Mouse (Mus musculus): ENCODE results near the gene Tmem14c.
A peak's percentile ranks its signal among the peaks of the same experiment; 100 is the strongest.
"Not testable (repeated sequence)": the region's sequence is repeated elsewhere in the genome, so short reads cannot be mapped to it uniquely, and the experiment has no call there.

Gene Tmem14c

DNA sequence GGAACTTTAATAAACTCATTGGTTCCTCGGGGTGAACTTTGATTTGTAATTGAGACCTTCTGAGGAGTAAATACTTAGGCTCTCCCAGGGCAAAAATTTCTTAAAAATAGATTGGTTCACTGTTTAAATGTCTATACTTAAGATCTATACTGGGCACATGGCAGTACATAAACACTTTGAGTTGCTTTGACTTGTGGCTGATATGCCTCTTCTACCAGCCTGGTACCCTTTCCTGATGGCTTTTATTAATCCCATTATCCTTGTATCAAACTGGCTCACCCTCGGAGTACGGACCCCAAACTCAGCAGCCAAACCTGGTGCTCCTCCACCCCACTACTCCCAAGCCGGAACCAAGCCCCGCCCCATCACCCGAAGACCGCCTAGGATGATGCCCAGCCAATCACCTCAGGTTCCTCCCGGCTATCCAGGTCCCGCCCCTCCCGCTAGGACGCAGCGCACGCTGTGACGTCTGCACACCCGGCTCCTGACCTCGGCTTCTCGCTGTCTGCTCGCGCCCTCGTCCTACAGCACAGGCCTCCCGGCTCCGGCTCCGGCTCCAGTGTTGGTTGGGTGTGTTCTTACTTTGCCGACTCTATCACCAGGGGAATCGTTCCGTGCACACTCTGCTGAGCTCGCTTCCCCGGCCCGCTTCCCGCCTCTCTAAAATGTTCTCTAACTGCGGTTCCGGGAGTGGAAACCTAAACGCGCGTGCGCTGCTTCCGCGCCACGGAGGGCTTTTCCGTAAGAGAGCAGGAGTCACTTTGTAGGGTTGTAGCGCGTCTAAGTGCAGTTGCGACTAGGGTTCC, at the start of gene Tmem14c:
Tmem14c (plus strand) TSS at position 464 of the 806 bp plus-strand sequence.
- peak; percentile 96 for DNase-seq

DNA sequence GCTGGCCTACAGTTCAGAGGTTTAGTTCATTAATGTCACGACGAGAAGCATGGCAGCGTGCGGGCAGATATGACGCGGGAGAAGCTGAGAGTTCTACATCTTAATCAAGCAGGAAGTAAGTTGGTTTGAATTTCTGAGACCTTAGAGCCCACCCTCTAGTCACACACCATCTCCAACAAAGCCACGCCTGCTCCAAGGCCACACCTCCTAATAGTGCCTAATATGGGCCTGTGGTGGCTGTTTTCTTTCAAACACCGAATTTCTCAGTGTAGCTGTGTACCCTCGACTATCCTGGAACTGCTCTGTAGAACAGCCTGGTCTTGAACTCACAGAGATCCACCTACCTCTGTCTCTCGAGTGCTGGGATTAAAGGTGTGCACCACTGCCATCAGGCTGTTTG, 48.5 kb upstream of the Tmem14c start:
- DNase-seq: no peak

DNA sequence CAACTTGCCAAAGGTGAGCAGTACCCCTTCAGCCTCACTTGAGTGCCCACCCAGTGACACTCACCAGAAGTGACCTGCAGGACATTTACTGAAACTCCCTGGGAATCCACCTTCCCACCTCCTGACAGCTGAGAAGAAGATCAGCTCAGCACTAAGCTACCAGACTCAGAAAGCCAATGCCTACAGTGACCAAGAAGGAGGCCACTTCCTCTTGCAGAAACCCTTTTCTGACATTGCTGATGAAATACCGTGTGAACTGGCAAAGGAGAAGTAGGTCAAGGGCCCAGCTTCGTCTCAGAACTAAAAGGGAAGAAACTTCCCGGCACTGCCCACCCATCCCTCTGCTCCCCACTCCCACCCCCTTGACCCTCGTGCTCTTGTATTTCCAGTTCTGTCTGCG, 47.5 kb upstream of the Tmem14c start:
- DNase-seq: no peak

DNA sequence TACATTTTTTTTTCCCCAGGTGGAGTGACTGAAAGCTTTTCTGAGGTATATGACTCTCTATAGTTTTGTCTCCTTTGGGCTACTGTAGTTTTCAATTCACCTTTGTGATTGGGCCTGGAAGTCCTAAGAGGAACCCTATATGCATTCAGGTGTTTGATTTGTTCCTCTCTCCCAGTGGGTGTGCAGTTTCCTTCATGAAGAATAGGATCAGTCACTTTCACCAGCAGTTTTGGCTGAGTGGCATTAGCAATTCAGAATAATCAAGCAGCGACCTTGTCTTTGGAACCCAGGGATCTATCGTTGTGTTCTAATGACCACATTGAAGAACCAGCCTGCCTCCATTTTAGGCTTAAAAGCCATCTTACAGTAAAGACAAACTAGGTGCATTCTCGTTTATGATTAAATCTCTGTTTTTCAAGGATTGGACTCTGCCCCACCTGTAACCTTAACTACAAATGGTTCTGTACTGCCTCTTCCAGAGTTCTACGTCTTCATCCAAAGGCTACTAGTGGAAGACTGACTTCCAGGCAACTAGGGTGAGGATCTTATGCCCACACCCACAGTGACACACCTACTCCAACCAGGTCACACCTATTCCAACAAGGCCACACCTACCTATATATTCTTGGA, 46.2 kb upstream of the Tmem14c start:
- peak; percentile 60 for DNase-seq

DNA sequence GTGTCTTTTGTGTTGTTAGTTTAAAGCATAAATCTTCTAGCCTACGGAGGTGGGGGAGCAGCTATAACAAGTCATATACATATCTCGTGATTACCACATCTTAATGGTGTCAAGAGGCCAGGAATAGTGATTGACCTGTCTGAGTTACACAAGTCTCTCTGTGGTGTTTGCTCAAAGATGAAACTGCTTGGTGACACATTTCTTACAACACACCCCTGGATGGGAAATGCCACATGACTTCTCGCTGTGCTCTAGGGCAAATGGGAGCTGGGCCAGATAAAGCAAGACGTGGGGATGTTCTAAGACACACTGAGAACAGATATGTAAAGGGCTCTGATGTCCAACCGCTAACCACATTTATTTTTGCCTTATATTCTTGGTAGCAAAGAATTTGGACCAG, 44.8 kb upstream of the Tmem14c start:
- DNase-seq: no peak

DNA sequence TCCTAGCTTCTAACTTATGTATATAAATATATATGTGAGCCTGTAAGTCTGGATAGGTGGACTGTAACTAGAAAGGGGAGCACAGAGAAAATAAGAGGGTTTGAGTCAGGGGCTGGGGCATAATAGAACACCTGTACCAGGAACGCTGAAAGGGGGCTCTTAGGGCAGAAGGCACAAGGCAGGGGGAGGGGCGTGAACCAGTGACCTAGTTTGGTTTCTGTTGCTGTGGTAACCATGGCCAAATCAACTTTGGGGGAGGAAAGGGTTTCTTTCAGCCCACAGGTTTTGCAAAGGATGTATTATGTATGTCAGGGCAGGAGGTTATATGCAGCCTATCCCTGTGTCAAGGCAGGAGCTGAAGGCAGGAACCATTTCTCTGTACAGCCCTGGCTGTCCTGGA, 44.3 kb upstream of the Tmem14c start:
- no peak for DNase-seq

DNA sequence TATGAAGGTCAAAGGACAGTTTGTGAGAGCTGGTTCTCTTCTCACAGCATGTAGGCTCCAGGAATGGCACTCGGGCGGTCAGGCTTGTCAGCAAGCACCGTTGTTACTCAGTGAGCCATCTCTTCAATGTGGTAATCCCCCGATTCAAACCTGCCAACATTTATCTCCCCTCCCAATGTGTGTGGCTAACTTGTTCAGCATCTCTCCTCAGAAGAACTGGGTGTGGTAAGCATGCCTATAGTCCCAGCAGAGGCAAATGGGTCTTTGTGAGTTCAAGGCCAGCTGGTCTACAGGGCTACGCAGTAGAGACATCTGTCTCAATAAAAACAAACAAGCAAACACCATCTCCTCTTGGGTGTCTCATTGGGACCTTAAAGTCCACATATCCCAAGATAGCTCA, 43.1 kb upstream of the Tmem14c start:
- no peak for DNase-seq

DNA sequence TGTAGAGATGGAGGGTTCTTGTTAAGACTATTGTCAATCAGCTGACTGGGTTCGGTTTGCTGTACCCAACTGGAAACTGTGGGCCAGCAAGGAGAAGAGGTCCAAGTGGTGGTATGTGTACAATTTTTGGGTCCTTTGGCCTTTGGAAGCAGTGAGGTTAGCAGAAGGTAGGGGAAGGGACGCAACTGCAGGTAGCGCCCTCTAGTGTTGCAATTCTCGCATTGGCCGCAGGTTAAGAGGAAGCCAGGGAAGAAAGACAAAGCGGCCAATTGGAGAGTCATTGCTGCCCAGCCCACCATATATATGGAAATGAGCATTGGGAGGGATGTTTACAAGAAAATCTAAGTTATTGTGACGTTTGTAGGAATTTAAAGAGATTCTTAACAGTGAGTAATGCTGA, 38.5 kb upstream of the Tmem14c start:
- DNase-seq: peak; percentile 76

DNA sequence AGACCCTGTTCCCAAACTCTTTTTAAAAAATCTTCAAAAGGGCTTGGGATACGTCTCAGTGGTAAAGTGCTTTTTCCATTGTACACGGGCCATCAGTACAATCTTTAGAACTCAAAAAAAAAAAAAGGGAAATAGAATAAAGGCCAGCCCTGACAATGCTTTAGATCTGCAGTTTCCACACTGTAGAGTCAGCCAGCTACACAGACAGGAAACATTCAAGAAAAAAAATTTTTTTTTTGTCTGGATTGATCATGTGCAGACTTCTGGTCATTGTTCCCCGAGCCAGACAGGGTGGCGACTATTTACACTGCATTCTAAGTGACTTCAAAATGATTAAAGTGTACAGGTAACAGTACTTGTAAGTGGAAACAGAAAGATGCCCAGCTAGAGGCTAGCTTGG, 37.4 kb upstream of the Tmem14c start:
- peak; percentile 47 for DNase-seq

DNA sequence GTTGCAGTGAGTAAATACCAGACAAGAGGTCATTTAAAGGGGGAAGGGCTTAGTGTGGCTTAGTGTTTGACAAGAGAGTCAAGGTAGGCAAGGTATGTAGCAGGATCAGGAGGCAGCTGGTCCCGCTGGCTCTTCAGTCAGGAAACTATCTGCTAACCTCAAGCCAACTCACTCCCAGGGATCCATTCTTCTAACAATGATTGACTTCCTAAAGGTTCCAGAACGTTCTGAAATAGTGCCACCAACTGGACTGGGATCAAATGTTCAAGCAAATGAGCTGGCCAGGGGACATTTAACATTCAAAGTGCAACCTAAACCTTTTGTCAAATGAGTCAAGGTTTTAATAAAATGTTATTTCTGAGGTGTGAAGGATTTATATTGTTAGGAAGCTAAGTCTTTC, 36.8 kb upstream of the Tmem14c start:
- peak; percentile 90 for DNase-seq

DNA sequence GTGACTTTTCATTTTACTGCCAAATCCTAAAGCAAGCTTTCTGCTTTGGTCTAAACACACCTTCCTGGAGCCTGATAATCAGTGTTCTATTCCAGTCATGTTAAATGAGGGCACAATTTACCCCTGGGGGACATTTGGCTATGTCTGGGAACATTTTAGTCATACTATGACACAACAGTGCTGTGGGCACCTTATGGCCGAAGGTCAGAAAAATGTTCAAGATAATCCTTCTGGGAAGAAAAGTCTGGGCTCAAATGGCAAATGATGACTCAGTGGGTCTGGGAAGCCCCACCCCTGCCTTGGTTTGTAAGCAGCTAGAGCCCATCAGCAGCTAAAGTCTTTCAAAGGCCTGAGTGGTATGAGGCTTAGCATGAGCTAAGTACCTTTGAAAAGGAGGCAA, 33.3 kb upstream of the Tmem14c start:
- no peak for DNase-seq

DNA sequence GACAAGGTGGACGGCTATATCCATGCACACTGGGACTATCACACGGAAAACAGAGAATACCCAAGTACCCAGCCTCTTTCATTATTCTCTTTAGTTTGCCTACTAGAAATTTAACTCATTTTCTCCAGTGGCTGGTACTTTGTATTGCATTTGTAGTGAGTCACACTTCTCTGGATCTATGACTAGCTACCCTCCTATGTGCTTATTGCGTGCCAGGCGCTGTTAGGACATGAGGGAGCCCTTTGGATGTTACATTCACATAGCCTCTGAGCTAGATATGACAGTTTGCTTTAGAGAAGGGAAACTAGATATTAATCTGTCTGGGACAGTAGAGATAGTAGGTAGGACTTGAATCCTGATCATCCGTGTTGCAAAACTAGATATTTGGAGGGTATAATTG, 30.0 kb upstream of the Tmem14c start:
- DNase-seq: no peak

DNA sequence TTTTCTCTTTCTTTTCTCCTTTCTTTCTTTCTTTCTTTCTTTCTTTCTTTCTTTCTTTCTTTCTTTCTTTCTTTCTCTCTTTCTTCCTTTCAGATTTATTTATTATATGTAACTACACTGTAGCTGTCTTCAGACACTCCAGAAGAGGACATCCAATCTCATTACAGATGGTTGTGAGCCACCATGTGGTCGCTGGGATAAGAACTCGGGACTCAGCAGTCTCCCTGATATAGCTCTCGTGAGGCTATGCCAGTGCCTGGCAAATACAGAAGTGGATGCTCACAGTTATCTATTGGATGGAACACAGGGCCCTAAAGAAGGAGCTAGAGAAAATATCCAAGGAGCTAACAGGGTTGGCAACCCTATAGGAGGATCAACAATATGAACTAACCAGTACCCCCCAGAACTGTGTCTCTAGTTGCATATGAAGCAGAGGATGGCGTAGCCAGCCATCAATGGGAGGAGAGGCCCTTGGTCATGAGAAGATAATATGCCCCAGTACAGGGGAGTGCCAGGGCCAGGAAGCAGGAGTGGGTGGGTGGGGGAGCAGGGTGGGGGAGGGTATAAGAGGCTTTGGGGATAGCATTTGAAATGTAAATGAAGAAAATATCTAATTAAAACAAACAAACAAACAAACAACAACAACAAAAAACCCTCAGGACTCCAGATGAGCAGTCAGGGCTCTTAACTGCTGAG, 28.3 kb upstream of the Tmem14c start:
- not testable (repeated sequence) for DNase-seq

DNA sequence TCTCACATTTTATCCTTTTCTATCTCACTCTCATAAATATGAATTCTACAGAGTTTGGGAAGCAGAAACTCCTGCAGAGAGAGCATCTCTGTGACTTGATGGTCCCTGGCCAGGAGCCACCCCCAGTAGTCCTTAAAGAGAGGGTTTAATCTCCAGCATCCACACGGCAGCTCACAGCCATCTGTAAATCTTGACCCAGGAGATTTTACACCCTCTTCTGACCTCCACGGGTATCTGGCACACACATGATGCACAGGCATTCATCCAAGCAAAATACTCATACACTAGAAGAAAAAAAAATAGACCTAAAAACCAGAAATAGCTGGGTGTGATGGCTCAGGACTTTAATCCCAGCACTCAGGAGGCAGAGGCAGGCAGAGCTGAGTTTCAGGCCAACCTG, 27.7 kb upstream of the Tmem14c start:
- DNase-seq: no peak

DNA sequence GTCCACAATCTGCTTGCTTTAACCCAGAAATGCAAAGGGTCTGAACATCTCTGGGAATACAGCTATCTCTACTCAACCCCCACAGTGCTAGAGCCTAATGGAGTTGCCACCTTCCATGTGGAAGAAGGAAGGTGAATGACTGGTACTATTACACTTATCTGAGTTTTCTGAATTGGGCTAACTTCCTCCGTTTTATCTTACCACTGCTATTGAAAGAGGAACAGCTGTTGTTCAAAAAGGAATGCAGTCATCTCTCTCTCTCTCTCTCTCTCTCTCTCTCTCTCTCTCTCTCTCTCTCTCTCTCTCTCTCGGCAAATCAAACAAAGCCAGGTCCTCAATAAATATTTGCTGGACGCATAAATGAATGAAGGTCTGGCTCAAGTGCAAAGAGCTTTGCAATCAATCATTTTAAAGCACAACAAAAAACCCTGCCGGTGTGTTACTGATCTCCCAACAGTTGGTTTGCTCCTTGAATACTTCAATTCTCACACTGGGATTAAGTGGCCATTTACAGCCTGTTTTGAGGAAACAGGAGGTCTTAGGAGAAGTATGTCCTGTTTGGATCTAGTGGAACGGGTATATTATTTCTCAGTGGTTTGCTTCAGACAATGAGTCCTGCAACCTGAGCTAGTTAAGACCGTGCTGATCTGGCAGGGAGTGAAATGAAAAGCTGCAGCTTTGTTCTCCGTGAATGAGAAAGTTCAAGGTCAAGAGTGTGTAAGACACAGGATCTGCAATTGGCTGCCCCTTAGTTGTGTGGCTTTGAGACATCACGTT, 21.4 kb upstream of the Tmem14c start:
- DNase-seq: no peak

DNA sequence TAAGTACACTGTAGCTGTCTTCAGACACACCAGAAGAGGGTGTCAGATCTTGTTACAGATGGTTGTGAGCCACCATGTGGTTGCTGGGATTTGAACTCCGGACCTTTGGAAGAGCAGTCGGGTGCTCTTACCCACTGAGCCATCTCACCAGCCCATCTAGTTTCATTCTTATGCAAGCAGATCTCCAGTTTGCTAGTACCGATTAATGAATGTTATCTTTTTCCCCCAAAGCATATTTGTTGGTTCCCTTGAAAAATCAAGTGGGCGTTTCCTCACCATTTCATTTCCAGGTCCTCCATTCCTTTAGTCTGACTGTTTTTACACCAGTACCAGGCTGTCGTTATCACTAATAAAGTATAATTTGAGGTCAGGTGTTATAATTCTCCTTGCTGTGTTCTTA, 17.6 kb upstream of the Tmem14c start:
- not testable (repeated sequence) for DNase-seq

DNA sequence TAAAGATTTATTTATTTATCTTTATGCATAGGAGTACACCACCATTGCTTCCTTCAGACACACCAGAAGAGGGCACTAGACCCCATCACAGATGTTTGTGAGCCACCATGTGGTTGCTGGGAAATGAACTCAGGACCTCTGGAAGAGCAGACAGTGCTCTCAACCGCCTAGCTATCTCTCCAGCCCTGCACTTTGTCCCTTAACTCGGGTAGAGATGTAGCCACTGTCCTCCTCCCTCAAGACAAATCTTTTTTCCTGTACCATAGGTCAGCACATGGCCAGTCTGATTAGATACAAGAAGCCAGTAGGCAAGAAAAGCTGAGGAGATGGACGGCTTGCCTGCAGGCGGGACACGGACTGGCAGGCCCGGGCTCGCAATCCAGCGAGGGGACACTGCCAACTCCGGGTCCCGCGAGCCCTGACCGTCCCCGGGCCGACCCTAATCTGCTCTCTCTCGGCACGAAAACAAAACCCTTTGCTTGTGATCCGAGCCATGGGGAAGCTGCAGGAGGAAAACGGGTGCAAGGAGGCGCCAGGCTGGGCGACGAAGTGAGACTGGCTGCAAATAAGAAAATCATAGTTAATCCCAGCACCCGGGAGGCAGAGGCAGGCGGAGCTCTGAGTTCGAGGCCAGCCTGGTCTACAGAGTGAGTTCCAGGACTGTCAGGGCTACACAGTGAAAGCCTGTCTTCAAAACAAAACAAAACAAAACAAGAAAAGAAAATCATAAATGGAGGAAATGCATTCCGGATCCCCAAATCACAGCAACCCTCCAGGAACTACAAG, 15.8 kb upstream of the Tmem14c start:
- peak; percentile 44 for DNase-seq

DNA sequence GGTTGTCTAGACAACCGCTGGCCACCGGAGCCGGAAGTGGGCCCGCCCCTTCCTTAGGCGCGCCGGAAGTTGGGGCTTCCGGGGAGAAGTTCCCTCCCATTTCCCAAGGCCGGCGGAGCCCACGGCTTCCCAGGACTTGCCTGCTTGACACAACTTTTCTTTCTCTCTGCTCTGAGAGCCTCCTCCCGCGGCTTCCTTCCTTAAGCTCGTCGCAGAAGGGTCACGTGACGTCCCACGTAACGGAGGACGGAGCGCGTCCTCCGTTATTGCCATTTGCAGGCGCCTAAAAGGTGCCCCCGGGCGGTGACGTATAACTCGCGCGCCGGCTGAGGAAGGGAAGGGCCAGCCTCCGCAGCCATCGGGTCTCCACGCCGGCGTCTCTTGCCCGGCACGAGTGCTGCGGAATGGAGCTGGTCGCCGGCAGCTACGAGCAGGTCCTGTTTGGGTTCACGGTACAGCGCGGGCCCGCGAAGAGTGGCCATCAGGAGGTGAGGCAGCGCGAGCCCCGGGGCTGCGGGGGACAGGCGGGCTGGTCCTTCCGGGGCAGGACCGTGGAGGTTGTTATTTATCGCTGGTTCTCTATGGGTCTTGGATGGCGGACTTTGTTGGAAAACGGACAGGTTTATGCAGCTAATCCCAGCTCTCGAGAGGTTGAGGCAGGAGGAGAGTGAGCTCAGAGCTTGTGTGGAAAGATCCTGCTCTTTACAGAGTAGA, 15.0 kb upstream of the Tmem14c start, which contains the start of gene Pak1ip1:
Pak1ip1 (plus strand) TSS at position 98 of the 714 bp plus-strand sequence.
- DNase-seq: peak; percentile 92

DNA sequence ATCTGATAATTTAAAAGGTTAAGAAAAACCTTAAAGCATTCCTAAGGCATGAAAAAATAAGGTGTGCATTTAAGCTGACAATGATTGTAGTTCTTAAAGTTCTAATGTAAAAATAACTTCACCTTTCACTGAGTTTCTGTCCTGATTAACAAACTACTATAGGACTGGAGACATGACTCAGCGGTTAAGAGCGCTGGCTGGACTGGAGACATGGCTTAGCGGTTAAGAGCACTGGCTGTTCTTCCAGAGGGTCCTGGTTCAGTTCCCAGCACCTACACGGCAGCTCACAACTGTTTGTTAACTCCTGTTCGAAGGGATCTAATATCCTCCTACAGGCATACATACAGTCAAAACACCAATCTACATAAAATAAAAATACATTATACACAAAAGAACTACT, 14.1 kb upstream of the Tmem14c start:
- DNase-seq: no peak

DNA sequence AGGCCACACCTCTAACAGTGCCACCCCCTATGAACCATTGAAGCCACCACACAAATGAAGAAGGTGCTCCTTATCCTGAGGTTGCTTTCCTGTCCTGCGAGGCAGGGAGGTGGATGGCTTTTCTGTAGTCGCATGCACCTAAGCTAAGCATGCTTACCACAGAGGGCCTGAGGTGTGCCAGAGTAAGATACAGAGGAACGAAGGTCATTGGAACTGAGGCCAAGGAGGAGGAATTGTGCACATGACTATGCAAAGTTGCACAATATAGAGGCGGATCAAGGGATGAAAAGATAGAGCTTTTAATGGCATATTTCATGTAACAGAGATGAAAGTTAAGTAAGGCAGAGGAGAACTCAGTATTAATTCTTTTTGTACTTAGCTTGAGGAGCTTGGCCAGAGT, 9.8 kb upstream of the Tmem14c start:
- DNase-seq: peak; percentile 29

DNA sequence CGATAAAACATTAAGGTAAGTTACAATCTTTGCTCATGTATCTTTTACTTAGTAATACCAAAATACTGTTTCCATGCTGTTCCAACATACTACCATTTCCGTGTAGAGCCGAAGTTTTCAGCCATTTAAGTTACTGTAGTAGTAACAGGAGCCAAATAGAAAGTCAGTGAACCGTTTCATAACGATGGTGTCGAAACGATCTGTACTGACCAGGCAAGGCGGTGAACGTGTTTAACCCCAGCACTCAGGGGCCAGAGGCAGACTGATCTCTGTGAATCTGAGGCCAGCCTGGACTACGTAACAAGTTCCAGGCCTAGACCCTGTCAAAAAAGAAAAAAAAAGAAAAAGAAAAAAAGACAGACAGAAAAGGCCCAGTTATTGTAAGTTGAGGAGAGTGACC, 7.8 kb upstream of the Tmem14c start:
- DNase-seq: peak; percentile 68

DNA sequence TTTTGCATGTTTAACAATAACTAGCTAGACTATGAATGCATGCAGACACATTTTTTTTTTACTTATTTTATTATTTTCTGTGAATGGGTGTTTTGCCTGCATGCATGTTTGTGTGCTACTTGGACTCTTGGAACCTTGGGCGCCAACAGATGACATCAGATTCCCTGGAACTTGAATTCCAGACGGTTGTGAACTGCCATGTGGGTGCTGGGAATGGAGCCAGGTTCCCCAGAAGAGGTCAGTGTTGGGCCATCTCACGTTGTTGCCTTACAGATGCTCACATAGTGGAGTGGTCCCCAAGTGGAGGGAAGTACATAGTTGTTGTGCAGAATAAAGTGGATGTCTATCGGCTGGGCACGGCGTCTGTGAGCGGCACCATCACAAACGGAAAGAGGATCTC, 7.1 kb upstream of the Tmem14c start:
- no peak for DNase-seq
